Mouse (Mus musculus) neutrophil, adult 59 days (primary cell): ENCODE data around the gene Dgcr8. TPM values are rescaled to one million over a fixed set of nuclear protein-coding genes. Genes with fewer than 3 reads are reported as not detected.

Experiments used
- total RNA-seq, 2 experiments: library from RNA; stranded (reverse); gene quantifications; 1 replicate in 1 of 2; 2 replicates in 1 of 2; pipeline ENCODE4 v1.2.4; 2023

Dgcr8 gene
- 10 to 100 TPM; 19.0 to 24.1 TPM for total RNA-seq

DNA sequence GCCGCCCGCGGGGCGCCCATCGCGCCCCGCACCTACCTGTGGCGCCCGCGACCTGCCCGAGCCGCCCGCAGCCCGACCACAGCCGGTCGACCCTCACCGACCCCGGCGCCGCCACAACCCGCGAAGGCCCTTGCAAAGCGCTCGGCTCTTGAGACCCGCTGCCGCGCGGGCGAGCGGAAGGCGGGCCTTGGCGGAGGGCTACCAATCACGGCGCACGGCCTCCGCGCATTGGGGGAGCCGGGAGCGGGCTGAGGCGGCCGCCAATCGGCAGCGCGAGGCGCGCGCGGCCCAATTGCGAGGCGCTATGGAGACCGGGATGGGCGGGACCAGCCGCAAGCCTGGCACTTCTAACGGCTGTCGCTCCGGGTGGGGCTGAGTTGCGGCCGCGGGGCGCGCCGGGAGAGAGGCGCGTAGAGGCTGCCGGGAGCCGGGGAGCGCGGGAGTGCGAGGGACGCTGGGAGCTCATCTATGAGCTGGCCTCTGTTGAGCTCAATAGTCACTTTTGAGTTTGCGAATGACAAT is at the start of gene Dgcr8:
TSS of gene Dgcr8 (minus strand) at position 180 of the 522 bp plus-strand sequence.

DNA sequence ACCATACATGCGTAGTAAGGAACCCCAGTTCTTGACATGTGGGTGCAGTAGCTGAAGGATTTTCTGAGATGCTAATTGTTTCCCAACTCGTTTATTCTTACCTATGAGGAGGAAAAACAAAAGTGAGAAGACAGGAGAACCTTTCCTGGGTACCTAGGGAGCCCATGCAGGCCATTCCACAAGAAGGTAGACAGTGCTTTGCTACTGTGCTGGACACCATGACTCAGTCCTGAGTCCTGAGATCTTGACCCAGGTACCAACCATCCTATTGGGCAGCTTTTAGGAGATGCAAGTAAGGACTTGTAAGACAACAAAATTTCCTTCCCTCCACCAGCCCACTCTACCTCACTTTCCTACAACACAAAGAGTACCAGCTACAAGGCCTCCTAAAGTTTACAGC is 30.8 kb downstream of the Dgcr8 start, which contains the start of gene Gm49776:
TSS of gene Gm49776 (minus strand) at position 101 of the 400 bp plus-strand sequence.

DNA sequence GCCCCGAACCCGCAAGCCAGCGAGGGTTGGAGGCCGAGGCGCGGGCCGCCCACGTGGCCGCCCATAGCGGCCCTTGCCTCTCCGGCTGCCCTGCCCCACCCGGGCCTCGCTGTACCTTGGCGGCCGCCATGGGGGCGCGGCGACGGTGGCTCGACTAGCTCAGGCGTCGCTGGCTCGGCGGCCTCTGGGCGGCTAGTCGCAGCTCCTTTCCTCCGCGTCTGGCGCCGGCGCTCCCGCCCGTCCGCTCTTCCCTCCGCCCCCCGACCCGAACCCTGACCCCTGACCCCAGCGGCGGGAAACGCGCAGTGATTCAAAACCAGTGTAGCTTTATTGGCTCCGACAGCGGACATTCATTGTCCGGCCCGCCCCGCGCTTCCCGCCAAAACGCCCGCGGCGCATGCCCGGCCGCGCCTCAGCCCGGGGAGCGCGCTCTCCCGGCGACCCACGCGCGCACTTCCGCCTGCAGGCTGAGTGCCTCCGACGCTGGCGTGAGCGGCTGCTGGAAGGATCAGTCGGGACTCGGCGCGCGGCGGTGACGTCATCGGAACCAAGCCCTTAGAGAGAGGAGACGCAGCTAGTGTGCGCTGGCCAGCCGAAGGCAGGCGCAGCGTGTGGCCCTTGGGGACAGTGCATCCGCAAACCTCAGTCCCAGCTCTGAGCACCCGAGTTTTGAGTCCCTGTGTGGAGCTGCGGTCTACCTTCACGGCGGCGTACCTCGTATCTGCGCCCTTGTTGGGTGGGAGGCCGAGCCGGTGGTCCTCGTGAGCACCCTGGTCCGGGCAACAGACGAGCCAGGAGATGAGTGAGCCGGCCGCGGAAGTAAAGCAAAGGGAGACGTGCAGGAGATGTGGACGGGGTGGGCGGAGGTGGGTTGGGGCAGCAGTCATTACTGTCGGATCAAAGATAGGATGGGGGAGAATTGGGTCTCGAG is 40.3 kb downstream of the Dgcr8 start, which contains the start of the genes Trmt2a and Ranbp1:
TSS of gene Trmt2a (plus strand) at position 247 of the 931 bp plus-strand sequence.
TSS of gene Ranbp1 (minus strand) at position 300 of the 931 bp plus-strand sequence.

DNA sequence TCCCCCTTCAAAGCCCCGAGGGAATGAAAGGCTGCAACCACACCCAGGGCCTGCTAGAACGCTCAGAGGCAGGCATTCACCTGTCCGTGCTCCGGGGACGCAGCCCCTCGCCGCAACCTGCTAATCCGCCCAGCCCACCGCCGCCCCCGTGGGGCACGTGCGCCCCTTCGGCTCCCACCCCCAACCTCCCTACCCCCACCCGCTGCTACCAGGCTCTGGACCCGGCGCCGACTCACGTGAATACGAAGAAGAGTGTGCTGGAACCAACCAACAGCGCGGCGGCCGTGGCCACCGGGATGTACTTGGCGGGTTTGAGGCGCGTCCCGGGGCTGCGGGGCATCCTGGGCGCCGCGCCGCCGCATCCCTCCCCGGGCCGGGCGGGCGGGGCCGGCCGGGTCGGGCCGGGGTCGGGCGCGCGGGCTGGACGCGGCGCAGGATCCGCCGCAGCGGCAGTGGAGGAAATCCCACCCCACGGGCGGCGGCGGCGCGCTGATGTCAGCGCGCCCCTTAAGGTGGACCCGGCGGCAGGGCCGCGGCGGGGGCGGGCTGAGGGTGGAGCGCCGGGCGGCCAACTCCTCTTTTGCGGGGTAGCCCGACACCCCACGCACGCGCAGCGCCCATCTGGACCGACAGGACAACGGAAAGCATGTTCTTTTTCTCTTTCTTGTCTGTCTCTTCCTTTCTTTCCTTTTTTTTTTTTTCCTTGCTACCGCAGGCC is 54.2 kb downstream of the Dgcr8 start, which contains the start of gene Zdhhc8:
TSS of gene Zdhhc8 (minus strand) at position 466 of the 718 bp plus-strand sequence.

DNA sequence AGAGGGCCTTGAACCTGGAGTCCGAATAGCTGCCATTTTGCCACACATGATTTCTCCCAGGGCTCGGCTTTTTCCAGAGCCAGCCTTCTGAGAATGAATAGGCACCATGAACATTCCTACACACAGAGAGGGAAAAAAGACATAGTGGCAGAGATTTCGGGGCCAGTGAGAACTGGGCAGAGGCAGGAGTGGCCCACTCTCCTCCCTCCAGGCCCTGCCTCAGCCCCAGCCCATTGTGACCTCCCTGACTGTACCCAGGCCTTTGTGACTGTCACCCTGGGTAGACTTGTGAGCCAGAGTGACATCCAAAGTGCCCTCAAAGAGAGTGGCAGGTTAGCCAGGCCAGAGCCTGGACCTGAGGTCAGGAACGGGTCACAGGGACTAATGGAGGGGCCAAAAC is 71.5 kb downstream of the Dgcr8 start, which contains the start of gene Ccdc188:
TSS of gene Ccdc188 (plus strand) at position 301 of the 400 bp plus-strand sequence.

Other genes starting within 250 kb of the Dgcr8 start
- 1 to 10 TPM; 6.8 to 7.7 TPM for gene Dgcr6, start 236.4 kb downstream of the Dgcr8 start, total RNA-seq
- 1 to 10 TPM; 8.5 to 9.8 TPM for gene Prodh, start 199.0 kb downstream of the Dgcr8 start, total RNA-seq
- gene Rtn4r, start 161.6 kb downstream of the Dgcr8 start, total RNA-seq, result under 1 TPM; 0.20 to 0.42 TPM
- not detected for gene Ccdc188, start 71.4 kb downstream of the Dgcr8 start, total RNA-seq
- 1 to 10 TPM; 3.7 to 4.9 TPM for gene Zdhhc8, start 54.1 kb downstream of the Dgcr8 start, total RNA-seq
- 10 to 100 TPM; 42.3 to 55.1 TPM for gene Trmt2a, start 40.6 kb downstream of the Dgcr8 start, total RNA-seq
- 10 to 100 TPM; 59.0 to 64.4 TPM for gene Ranbp1, start 40.5 kb downstream of the Dgcr8 start, total RNA-seq
- gene Gm49776, start 30.9 kb downstream of the Dgcr8 start, total RNA-seq, result not detected
- gene Tango2, start 58.9 kb upstream of the Dgcr8 start, total RNA-seq, result 10 to 100 TPM; 26.4 to 26.6 TPM
- 1 to 10 TPM; 5.1 TPM for gene Arvcf, start 58.9 kb upstream of the Dgcr8 start, total RNA-seq
- 10 to 100 TPM; 10.8 to 11.2 TPM for gene Txnrd2, start 137.1 kb upstream of the Dgcr8 start, total RNA-seq
- gene Comt, start 137.6 kb upstream of the Dgcr8 start, total RNA-seq, result 10 to 100 TPM; 29.2 to 31.2 TPM
- 1 to 10 TPM; 2.0 to 2.2 TPM for gene Gnb1l, start 209.5 kb upstream of the Dgcr8 start, total RNA-seq
- gene Rtl10, start 209.7 kb upstream of the Dgcr8 start, total RNA-seq, result 1 to 10 TPM; 2.1 to 2.4 TPM